Mouse (Mus musculus): ENCODE measurements around the gene Sirpa. TPM values are rescaled to one million over a fixed set of nuclear protein-coding genes. Genes with fewer than 3 reads are reported as not detected.

Sirpa gene
- 30.1 and 35.4 TPM in 2 replicates for polyA plus RNA-seq (2015; fragmentation: Nextera tagmentation; extraction: Ambion mirVana)

- H3K9ac ChIP-seq (replicated peaks; ENCODE audit: low read depth): peak within 1 kb of the TSS; percentile 65
- peak; percentile 77 for DNase-seq (ENCODE audit: low spot score)
- H3K27ac ChIP-seq (ENCODE audit: low read length): peak within 1 kb of the TSS; percentile 85
- ATAC-seq: peak; percentile 79
- H3K9me3 ChIP-seq (ENCODE audit: low read length): no peaks in the 10 kb centered on the region
- peak within 1 kb of the TSS; percentile 74 for H3K4me3 ChIP-seq (ENCODE audit: low read depth, low read length)
- TF ChIP-seq CTCF (IDR thresholded peaks at IDR 0.05) (peak; percentile 20; the same call in 1 of the 2 replicates), EP300 (IDR thresholded peaks at IDR 0.05) (no peak)
- H3K4me2 ChIP-seq (replicated peaks; ENCODE audit: low read depth, low read length): peak within 1 kb of the TSS; percentile 89
- no peaks in the 10 kb centered on the region for H3K36me3 ChIP-seq (ENCODE audit: insufficient read depth, low read length)
- WGBS: under 1% methylated on average over 29 of the region's 43 CpGs
- peaks cover 8% of the 10 kb centered on the region; the same call in 1 of the 2 replicates for H3K4me1 ChIP-seq (ENCODE audit: insufficient read depth, low read depth, low read length)
- H3K27me3 ChIP-seq (replicated peaks; ENCODE audit: insufficient read depth, low read length): no peaks in the 10 kb centered on the region
These were observed at the start of gene Sirpa for GRCm38 (mm10) chr2:129592459-129593140. TSS of gene Sirpa (plus strand) at chr2:129592835.

- no peak overlapping the region for H3K27ac ChIP-seq (ENCODE audit: low read length)
- H3K9me3 ChIP-seq (ENCODE audit: low read length): no peaks in the 10 kb centered on the region
- no peak overlapping the region for H3K4me2 ChIP-seq (replicated peaks; ENCODE audit: low read depth, low read length)
- DNase-seq (ENCODE audit: low spot score) (no peak), ATAC-seq (no peak; the same call in 1 of the 2 replicates)
- H3K36me3 ChIP-seq (ENCODE audit: insufficient read depth, low read length): no peaks in the 10 kb centered on the region
- WGBS: 31% methylated on average over 4 of the region's 4 CpGs
- H3K9ac ChIP-seq (replicated peaks; ENCODE audit: low read depth): no peak overlapping the region
- H3K4me1 ChIP-seq (ENCODE audit: insufficient read depth, low read depth, low read length): no peaks in the 10 kb centered on the region
- TF ChIP-seq EP300 (IDR thresholded peaks at IDR 0.05): no peak
- TF ChIP-seq CTCF (IDR thresholded peaks at IDR 0.05): no peak
- H3K27me3 ChIP-seq (replicated peaks; ENCODE audit: insufficient read depth, low read length): no peaks in the 10 kb centered on the region
- H3K4me3 ChIP-seq (ENCODE audit: low read depth, low read length): no peak overlapping the region
These were observed 48.2 kb upstream of the Sirpa start for GRCm38 (mm10) chr2:129544448-129544847.

GRCm38 (mm10) chr2:129544919-129545318 lies 47.7 kb upstream of the Sirpa start:
- DNase-seq (ENCODE audit: low spot score) (no peak), ATAC-seq (no peak)
- no peak overlapping the region for H3K9ac ChIP-seq (replicated peaks; ENCODE audit: low read depth)
- H3K27me3 ChIP-seq (replicated peaks; ENCODE audit: insufficient read depth, low read length): no peaks in the 10 kb centered on the region
- no peaks in the 10 kb centered on the region for H3K36me3 ChIP-seq (ENCODE audit: insufficient read depth, low read length)
- H3K4me2 ChIP-seq (replicated peaks; ENCODE audit: low read depth, low read length): no peak overlapping the region
- WGBS: 73% methylated on average over 3 of the region's 3 CpGs
- no peaks in the 10 kb centered on the region for H3K4me1 ChIP-seq (ENCODE audit: insufficient read depth, low read depth, low read length)
- no peaks in the 10 kb centered on the region for H3K9me3 ChIP-seq (ENCODE audit: low read length)
- TF ChIP-seq EP300 (IDR thresholded peaks at IDR 0.05) (no peak), CTCF (IDR thresholded peaks at IDR 0.05) (no peak)
- H3K4me3 ChIP-seq (ENCODE audit: low read depth, low read length): no peak overlapping the region
- no peak overlapping the region for H3K27ac ChIP-seq (ENCODE audit: low read length)

- no peak overlapping the region for H3K4me2 ChIP-seq (replicated peaks; ENCODE audit: low read depth, low read length)
- no peaks in the 10 kb centered on the region for H3K27me3 ChIP-seq (replicated peaks; ENCODE audit: insufficient read depth, low read length)
- WGBS: 57% methylated on average over 7 of the region's 7 CpGs
- no peaks in the 10 kb centered on the region for H3K9me3 ChIP-seq (ENCODE audit: low read length)
- ATAC-seq (no peak), DNase-seq (ENCODE audit: low spot score) (no peak)
- no peak for TF ChIP-seq EP300 (IDR thresholded peaks at IDR 0.05)
- TF ChIP-seq CTCF (IDR thresholded peaks at IDR 0.05): no peak
- H3K4me1 ChIP-seq (ENCODE audit: insufficient read depth, low read depth, low read length): no peaks in the 10 kb centered on the region
- H3K4me3 ChIP-seq (ENCODE audit: low read depth, low read length): no peak overlapping the region
- H3K27ac ChIP-seq (ENCODE audit: low read length): no peak overlapping the region
- no peak overlapping the region for H3K9ac ChIP-seq (replicated peaks; ENCODE audit: low read depth)
- H3K36me3 ChIP-seq (ENCODE audit: insufficient read depth, low read length): no peaks in the 10 kb centered on the region
These were observed 47.0 kb upstream of the Sirpa start for GRCm38 (mm10) chr2:129545596-129545995.

DNA sequence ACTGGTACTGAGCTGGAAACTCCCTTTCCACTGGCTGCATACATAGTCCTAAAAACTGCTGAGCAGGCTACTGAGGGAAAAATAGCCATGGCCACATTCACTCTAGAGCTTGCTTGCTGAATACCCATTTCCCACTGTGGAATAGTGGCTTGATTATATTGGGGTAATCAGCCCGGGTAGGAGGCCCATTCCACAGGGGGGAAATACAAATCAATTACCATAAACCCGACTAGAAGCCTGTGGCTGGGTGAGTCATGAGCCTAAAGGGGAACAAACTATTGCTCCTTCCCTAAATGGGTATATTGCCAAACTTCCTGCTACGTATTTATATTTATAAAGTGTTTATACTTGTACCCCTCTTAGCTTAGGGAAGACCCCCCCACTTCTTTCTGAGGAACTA lies 45.9 kb upstream of the Sirpa start:
- Histone ChIP-seq H3K27ac (ENCODE audit: low read length) (no peak overlapping the region), H3K9ac (replicated peaks; ENCODE audit: low read depth) (no peak overlapping the region), H3K27me3 (replicated peaks; ENCODE audit: insufficient read depth, low read length) (no peaks in the 10 kb centered on the region), H3K4me3 (ENCODE audit: low read depth, low read length) (no peak overlapping the region), H3K9me3 (ENCODE audit: low read length) (no peaks in the 10 kb centered on the region), H3K4me1 (ENCODE audit: insufficient read depth, low read depth, low read length) (no peaks in the 10 kb centered on the region), H3K4me2 (replicated peaks; ENCODE audit: low read depth, low read length) (no peak overlapping the region), H3K36me3 (ENCODE audit: insufficient read depth, low read length) (no peaks in the 10 kb centered on the region)
- DNase-seq (ENCODE audit: low spot score): peak; percentile 47
- WGBS: 50% methylated on average over 3 of the region's 3 CpGs
- TF ChIP-seq EP300 (IDR thresholded peaks at IDR 0.05): no peak
- TF ChIP-seq CTCF (IDR thresholded peaks at IDR 0.05): no peak
- ATAC-seq: no peak

DNA sequence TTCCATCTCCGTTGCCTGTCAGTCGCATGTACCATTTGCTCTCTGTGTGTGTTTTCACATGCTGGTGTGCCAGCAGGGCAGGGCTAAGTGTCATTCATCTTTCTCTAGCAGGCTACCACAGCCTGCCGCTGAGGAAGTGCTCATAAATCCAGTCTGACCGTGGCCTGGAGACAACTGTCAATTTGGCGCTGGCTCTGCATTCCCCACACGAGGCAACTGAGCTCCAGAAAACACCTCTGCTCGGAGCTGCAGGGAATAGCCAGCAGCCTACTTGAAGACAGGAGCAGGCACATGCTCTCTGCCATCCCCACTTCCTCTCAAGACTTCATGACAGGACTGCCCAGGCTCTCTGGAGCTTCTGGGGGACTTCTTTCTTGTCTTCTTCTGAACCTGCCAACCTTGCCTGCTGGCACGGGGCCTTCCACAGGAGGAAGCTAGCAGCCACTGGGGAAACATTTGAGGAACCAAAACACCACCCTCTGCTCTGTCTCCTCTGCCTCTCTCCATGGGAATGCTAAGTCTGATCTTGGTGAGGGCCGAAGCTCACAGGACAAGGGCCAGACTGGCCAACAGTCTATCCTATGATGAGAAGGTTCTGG lies 43.0 kb upstream of the Sirpa start:
- ATAC-seq: no peak
- WGBS: 41% methylated on average over 9 of the region's 9 CpGs

More for the DNA sequence above, 43.0 kb upstream of the Sirpa start:
- TF ChIP-seq EP300 (IDR thresholded peaks at IDR 0.05) (no peak), CTCF (IDR thresholded peaks at IDR 0.05) (no peak)
- H3K9me3 ChIP-seq (ENCODE audit: low read length): no peaks in the 10 kb centered on the region
- H3K4me3 ChIP-seq (ENCODE audit: low read depth, low read length): no peak overlapping the region
- H3K27ac ChIP-seq (ENCODE audit: low read length): no peak overlapping the region
- no peaks in the 10 kb centered on the region for H3K27me3 ChIP-seq (replicated peaks; ENCODE audit: insufficient read depth, low read length)
- no peak overlapping the region for H3K9ac ChIP-seq (replicated peaks; ENCODE audit: low read depth)
- no peaks in the 10 kb centered on the region for H3K36me3 ChIP-seq (ENCODE audit: insufficient read depth, low read length)
- DNase-seq (ENCODE audit: low spot score): no peak
- no peaks in the 10 kb centered on the region for H3K4me1 ChIP-seq (ENCODE audit: insufficient read depth, low read depth, low read length)
- H3K4me2 ChIP-seq (replicated peaks; ENCODE audit: low read depth, low read length): no peak overlapping the region

All from lung, postnatal 0 days (tissue).